Mouse (Mus musculus): Measurements from ENCODE around the gene Btbd1.
A peak's percentile ranks its signal among the peaks of the same experiment; 100 is the strongest.

The Btbd1 gene

GRCm38 (mm10) chr7:81789095-81789757, 40.0 kb downstream of the Btbd1 start, which contains the start of gene 3110040N11Rik:
Gene 3110040N11Rik (minus strand): TSS chr7:81789478.
- peak; percentile 28 for DNase-seq (ENCODE audit: extremely low read depth, low read depth, low spot score)

GRCm38 (mm10) chr7:81788536-81788935, 40.7 kb downstream of the Btbd1 start:
- no peak for DNase-seq (ENCODE audit: extremely low read depth, low read depth, low spot score)

- no peak for DNase-seq (ENCODE audit: extremely low read depth, low read depth, low spot score)
These were observed 51.5 kb downstream of the Btbd1 start for GRCm38 (mm10) chr7:81777667-81778218.

GRCm38 (mm10) chr7:81775325-81775724, 53.9 kb downstream of the Btbd1 start:
- DNase-seq (ENCODE audit: extremely low read depth, low read depth, low spot score), result no peak

- no peak for DNase-seq (ENCODE audit: extremely low read depth, low read depth, low spot score)
These were observed 56.3 kb downstream of the Btbd1 start for GRCm38 (mm10) chr7:81772786-81773539.

GRCm38 (mm10) chr7:81763110-81763845, 66.0 kb downstream of the Btbd1 start:
- no peak for DNase-seq (ENCODE audit: extremely low read depth, low read depth, low spot score)

GRCm38 (mm10) chr7:81762180-81763109, 66.8 kb downstream of the Btbd1 start, which contains the start of gene Ramac:
Gene Ramac (plus strand): TSS chr7:81762925.
- peak; percentile 34 for DNase-seq (ENCODE audit: extremely low read depth, low read depth, low spot score)

GRCm38 (mm10) chr7:81747956-81748355, 81.3 kb downstream of the Btbd1 start:
- no peak for DNase-seq (ENCODE audit: extremely low read depth, low read depth, low spot score)

- no peak for DNase-seq (ENCODE audit: extremely low read depth, low read depth, low spot score)
These were observed 85.1 kb downstream of the Btbd1 start for GRCm38 (mm10) chr7:81744145-81744544.

Data from fat pad, adult 2 months (tissue).